In the genomic region with DNA sequence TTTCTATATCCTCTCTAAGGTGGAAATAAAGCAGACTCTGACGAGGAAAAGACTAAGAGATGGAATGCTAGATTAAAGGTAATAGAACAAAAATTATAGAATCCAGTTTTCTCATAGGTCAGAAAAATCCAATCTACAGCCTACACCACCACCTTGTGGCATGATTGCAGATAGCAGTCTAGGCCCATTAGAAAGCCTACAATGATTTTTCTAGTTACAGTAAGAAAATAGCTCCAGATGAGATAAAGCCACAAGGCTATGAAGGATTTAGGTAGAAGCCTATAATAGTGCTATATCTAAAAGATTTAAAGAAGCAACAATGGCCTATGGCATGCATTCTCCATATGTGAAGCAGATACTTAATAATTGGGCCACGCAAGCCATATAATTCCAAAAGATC, we compare ENCODE assay signal across 10 mouse cellular contexts. TPM values are rescaled to one million over a fixed set of nuclear protein-coding genes. Genes with fewer than 3 reads are reported as not detected.
DNase-seq lines count a peak whose midpoint lies in the region; ATAC-seq and TF ChIP-seq lines count a peak whose summit lies in the region.
"Had no signal": no experiment of that assay in that cellular context is flagged by ENCODE, and none has a peak within 500 bp of the region (broad histone marks: within the 10 kb centered on the region; RNA-seq: fewer than 3 reads in every experiment).

No protein-coding gene starts in this region.

- ATAC-seq in intestine, embryonic 14.5 days (replicated peaks; ENCODE audit: low FRiP score, low TSS enrichment, low read depth) = no peak
- ATAC-seq in intestine, embryonic 15.5 days = no peak
- ATAC-seq in embryonic facial prominence, embryonic 14.5 days (ENCODE audit: low read depth) = no peak
- 0 out of 2 replicates have a peak, but pooled peaks have one; percentile 21 for ATAC-seq in neural tube, embryonic 12.5 days (ENCODE audit: low FRiP score, low read depth)

- peak; percentile 65 for DNase-seq in intestine, embryonic 14.5 days (ENCODE audit: low spot score)
- peak; percentile 25 for DNase-seq in ZHBTc4 (ENCODE audit: low read depth, low spot score)
- peak; percentile 27 for DNase-seq in embryonic facial prominence, embryonic 14.5 days (ENCODE audit: low spot score)
- peak; percentile 26 for DNase-seq in layer of hippocampus, adult 9-11 months
- no peak for DNase-seq in urinary bladder, postnatal 25 days (ENCODE audit: low spot score)
- DNase-seq: liver, embryonic 13.5 days had no signal

- H3K4me3 ChIP-seq in intestine, embryonic 14.5 days (ENCODE audit: low read depth, low read length) = no peak overlapping the region
- no peak overlapping the region for H3K4me3 ChIP-seq in intestine, embryonic 15.5 days (replicated peaks)
- no peak overlapping the region for H3K4me3 ChIP-seq in E14TG2a.4 (replicated peaks; ENCODE audit: low read length)
- no peak overlapping the region for H3K4me3 ChIP-seq in embryonic facial prominence, embryonic 14.5 days (ENCODE audit: low read depth, low read length)
- H3K4me3 ChIP-seq in neural tube, embryonic 12.5 days = no peak overlapping the region
- H3K4me3 ChIP-seq: liver, embryonic 13.5 days had no signal

- H3K9ac ChIP-seq in intestine, embryonic 14.5 days (ENCODE audit: low read length) = no peak overlapping the region
- no peak overlapping the region for H3K9ac ChIP-seq in intestine, embryonic 15.5 days
- no peak overlapping the region for H3K9ac ChIP-seq in embryonic facial prominence, embryonic 14.5 days (ENCODE audit: low read depth, low read length)
- H3K9ac ChIP-seq in neural tube, embryonic 12.5 days = no peak overlapping the region
- H3K9ac ChIP-seq: liver, embryonic 13.5 days had no signal

- no peaks in the 10 kb centered on the region for H3K27me3 ChIP-seq in intestine, embryonic 14.5 days (replicated peaks; ENCODE audit: control insufficient read depth, insufficient read depth, low read length)
- no peaks in the 10 kb centered on the region for H3K27me3 ChIP-seq in intestine, embryonic 15.5 days (replicated peaks)
- H3K27me3 ChIP-seq in E14TG2a.4 (ENCODE audit: insufficient read depth, low read length) = no peaks in the 10 kb centered on the region
- no peaks in the 10 kb centered on the region for H3K27me3 ChIP-seq in embryonic facial prominence, embryonic 14.5 days (replicated peaks; ENCODE audit: control insufficient read depth, insufficient read depth, low read length)
- H3K27me3 ChIP-seq in neural tube, embryonic 12.5 days (replicated peaks) = no peaks in the 10 kb centered on the region
- H3K27me3 ChIP-seq: liver, embryonic 13.5 days had no signal

- H3K4me2 ChIP-seq in intestine, embryonic 14.5 days (ENCODE audit: low read length) = no peak overlapping the region
- H3K4me2 ChIP-seq in intestine, embryonic 15.5 days (replicated peaks) = no peak overlapping the region
- no peak overlapping the region for H3K4me2 ChIP-seq in embryonic facial prominence, embryonic 14.5 days (ENCODE audit: low read depth, low read length)
- H3K4me2 ChIP-seq in neural tube, embryonic 12.5 days (replicated peaks) = no peak overlapping the region
- H3K4me2 ChIP-seq: liver, embryonic 13.5 days had no signal

- H3K9me3 ChIP-seq in intestine, embryonic 14.5 days (ENCODE audit: control insufficient read depth, low read length) = no peaks in the 10 kb centered on the region
- H3K9me3 ChIP-seq in intestine, embryonic 15.5 days = no peaks in the 10 kb centered on the region
- H3K9me3 ChIP-seq in E14TG2a.4 (ENCODE audit: low read length) = no peaks in the 10 kb centered on the region
- no peaks in the 10 kb centered on the region for H3K9me3 ChIP-seq in embryonic facial prominence, embryonic 14.5 days (ENCODE audit: control insufficient read depth, low read length)
- H3K9me3 ChIP-seq in neural tube, embryonic 12.5 days = no peaks in the 10 kb centered on the region
- H3K9me3 ChIP-seq: liver, embryonic 13.5 days had no signal

- TF ChIP-seq CTCF in E14TG2a.4 (conservative IDR thresholded peaks at IDR 0.05; ENCODE audit: low read length) = peak; percentile 86

- H3K36me3 ChIP-seq in intestine, embryonic 14.5 days (ENCODE audit: control insufficient read depth, insufficient read depth, low read length) = no peaks in the 10 kb centered on the region
- H3K36me3 ChIP-seq in intestine, embryonic 15.5 days = no peaks in the 10 kb centered on the region
- H3K36me3 ChIP-seq in E14TG2a.4 (ENCODE audit: insufficient read depth, low read length) = no peaks in the 10 kb centered on the region
- no peaks in the 10 kb centered on the region for H3K36me3 ChIP-seq in embryonic facial prominence, embryonic 14.5 days (ENCODE audit: control insufficient read depth, insufficient read depth, low read length)
- no peaks in the 10 kb centered on the region for H3K36me3 ChIP-seq in neural tube, embryonic 12.5 days
- H3K36me3 ChIP-seq: liver, embryonic 13.5 days had no signal

- no peak overlapping the region for H3K27ac ChIP-seq in intestine, embryonic 14.5 days (ENCODE audit: low read depth)
- H3K27ac ChIP-seq in intestine, embryonic 15.5 days = no peak overlapping the region
- H3K27ac ChIP-seq in embryonic facial prominence, embryonic 14.5 days (replicated peaks; ENCODE audit: low read depth, low read length) = no peak overlapping the region
- H3K27ac ChIP-seq in neural tube, embryonic 12.5 days = no peak overlapping the region
- H3K27ac ChIP-seq: liver, embryonic 13.5 days had no signal

- H3K4me1 ChIP-seq in intestine, embryonic 14.5 days (replicated peaks; ENCODE audit: control insufficient read depth, insufficient read depth, low read length) = no peaks in the 10 kb centered on the region; the same call in 1 of the 2 replicates
- H3K4me1 ChIP-seq in intestine, embryonic 15.5 days (replicated peaks) = no peaks in the 10 kb centered on the region
- no peaks in the 10 kb centered on the region for H3K4me1 ChIP-seq in E14TG2a.4 (replicated peaks; ENCODE audit: low read depth, low read length)
- H3K4me1 ChIP-seq in embryonic facial prominence, embryonic 14.5 days (ENCODE audit: control insufficient read depth, insufficient read depth, low read length) = 0 out of 2 replicates have a peak, but pooled peaks cover 4% of the 10 kb centered on the region
- peaks cover 3% of the 10 kb centered on the region; the same call in 1 of the 2 replicates for H3K4me1 ChIP-seq in neural tube, embryonic 12.5 days
- H3K4me1 ChIP-seq: liver, embryonic 13.5 days had no signal

- WGBS in intestine, embryonic 14.5 days = 65% methylated on average over 2 of the region's 2 CpGs
- WGBS in intestine, embryonic 15.5 days = 54% methylated on average over 2 of the region's 2 CpGs
- WGBS in embryonic facial prominence, embryonic 14.5 days = 55% methylated on average over 2 of the region's 2 CpGs
- WGBS in neural tube, embryonic 12.5 days = 64% methylated on average over 2 of the region's 2 CpGs

RNA-seq across cellular contexts. Expression of a gene that starts 13.6 kb away (rescaled TPM):
- polyA plus RNA-seq in intestine, embryonic 14.5 days (2014; fragmentation: Nextera tagmentation; extraction: Ambion mirVana) = not detected in 2 replicates
- polyA plus RNA-seq in intestine, embryonic 15.5 days (2015; fragmentation: Nextera tagmentation; extraction: Ambion mirVana) = not detected in 2 replicates
- polyA plus RNA-seq in embryonic facial prominence, embryonic 14.5 days (2014; fragmentation: Nextera tagmentation; extraction: Ambion mirVana) = not detected in 2 replicates
- polyA plus RNA-seq in neural tube, embryonic 12.5 days (2016; fragmentation: Nextera tagmentation; extraction: Ambion mirVana) = not detected in 2 replicates
- polyA plus RNA-seq: liver, embryonic 13.5 days; spleen, adult 2 months had no signal
